Mouse (Mus musculus) thymus, adult 2 months (tissue): Measurements from ENCODE around the gene Rbfox3. TPM values are rescaled to one million over a fixed set of nuclear protein-coding genes. Genes with fewer than 3 reads are reported as not detected.

Experiments
- DNase-seq: peaks from one replicate; pipeline ENCODE4 v3.0.0; 2021
- H3K27ac ChIP-seq: fragments of 200-500 bp; 2 replicates; pipeline ENCODE4 v1.5.1; 2012; ENCODE audit warnings: low read length, control low read depth; ENCODE audit not compliant: control insufficient read depth, insufficient read depth
- H3K27me3 ChIP-seq: fragments of 200-500 bp; 2 replicates; pipeline ENCODE4 v1.6.1; 2012; ENCODE audit warnings: mild to moderate bottlenecking, low read length, moderate library complexity, mixed read lengths; ENCODE audit not compliant: control insufficient read depth, insufficient read depth
- H3K36me3 ChIP-seq: fragments of 200-500 bp; 2 replicates; pipeline ENCODE4 v1.6.1; 2012; ENCODE audit warnings: mild to moderate bottlenecking, low read length, moderate library complexity; ENCODE audit not compliant: control insufficient read depth, insufficient read depth
- H3K4me1 ChIP-seq: fragments of 200-500 bp; replicated peaks from 2 replicates; pipeline ENCODE4 v1.6.1; 2012; ENCODE audit warnings: low read length; ENCODE audit not compliant: control insufficient read depth, insufficient read depth
- H3K4me3 ChIP-seq: fragments of 200-500 bp; 2 replicates; pipeline ENCODE4 v1.5.1; 2012; ENCODE audit warnings: mild to moderate bottlenecking, low read length, control low read depth, moderate library complexity; ENCODE audit not compliant: control insufficient read depth, insufficient read depth
- CTCF ChIP-seq: fragments of 200-500 bp; IDR thresholded peaks from 2 replicates; pipeline ENCODE4 v1.5.1; 2012; ENCODE audit warnings: mild to moderate bottlenecking, control low read depth, low read length, moderate library complexity, borderline replicate concordance; ENCODE audit not compliant: control insufficient read depth, poor library complexity, insufficient read depth; ENCODE audit errors: extremely low read depth
- POLR2A ChIP-seq: fragments of 200-500 bp; IDR thresholded peaks from 2 replicates; pipeline ENCODE4 v1.6.1; 2012; ENCODE audit warnings: mild to moderate bottlenecking, low read length, control low read depth, moderate library complexity; ENCODE audit not compliant: control insufficient read depth, poor library complexity, insufficient read depth; ENCODE audit errors: extremely low read depth
- WGBS: fragments of 180-500 bp; shearing (Covaris S2); methylation state at CpG from one replicate; pipeline ENCODE4 v1.1.7; 2018; 5-methylcytosine and 5-hydroxymethylcytosine counted together
- polyA plus RNA-seq: library from polyadenylated mRNA; depleted of rRNA; stranded (reverse); fragments of >200 nt; gene quantifications from 2 replicates; pipeline ENCODE4 v1.2.3, GENCODE M21; 2012

Gene Rbfox3
- polyA plus RNA-seq, 1 experiment, result 0.50 TPM

- TF ChIP-seq POLR2A (no peak), CTCF (no peak)
- H3K4me1 ChIP-seq, result no peaks in the 10 kb centered on the region
These were observed 196.5 kb downstream of the Rbfox3 start for GRCm38 (mm10) chr11:118714601-118715524.

GRCm38 (mm10) chr11:118712761-118713160, 198.6 kb downstream of the Rbfox3 start:
- TF ChIP-seq POLR2A (no peak), CTCF (no peak)
- no peak for DNase-seq
- Histone ChIP-seq H3K27me3 (no peaks in the 10 kb centered on the region), H3K4me1 (no peaks in the 10 kb centered on the region), H3K27ac (no peak overlapping the region), H3K36me3 (no peaks in the 10 kb centered on the region), H3K4me3 (no peak overlapping the region)
- 80% methylated on average over 4 of the region's 4 CpGs for WGBS

More at GRCm38 (mm10) chr11:118714601-118715524, 196.5 kb downstream of the Rbfox3 start:
- Histone ChIP-seq H3K27ac (no peak overlapping the region), H3K4me3 (no peak overlapping the region), H3K36me3 (no peaks in the 10 kb centered on the region), H3K27me3 (no peaks in the 10 kb centered on the region)
- no peak for DNase-seq
- WGBS, result 90% methylated on average over 26 of the region's 26 CpGs

- no peaks in the 10 kb centered on the region for H3K27me3 ChIP-seq
- H3K27ac ChIP-seq, result no peak overlapping the region
- no peaks in the 10 kb centered on the region for H3K36me3 ChIP-seq
- TF ChIP-seq CTCF (no peak), POLR2A (no peak)
- WGBS, result 87% methylated on average over 9 of the region's 9 CpGs
- no peak for DNase-seq
- no peak overlapping the region for H3K4me3 ChIP-seq
- no peaks in the 10 kb centered on the region for H3K4me1 ChIP-seq
These were observed 199.3 kb downstream of the Rbfox3 start for GRCm38 (mm10) chr11:118712058-118712457.

- no peaks in the 10 kb centered on the region for H3K27me3 ChIP-seq
- H3K36me3 ChIP-seq, result no peaks in the 10 kb centered on the region
- H3K27ac ChIP-seq, result no peak overlapping the region
- no peaks in the 10 kb centered on the region for H3K4me1 ChIP-seq
- 86% methylated on average over 5 of the region's 5 CpGs for WGBS
- H3K4me3 ChIP-seq, result no peak overlapping the region
- TF ChIP-seq CTCF (no peak), POLR2A (no peak)
- no peak for DNase-seq
These were observed 201.4 kb downstream of the Rbfox3 start for GRCm38 (mm10) chr11:118710035-118710434.

- TF ChIP-seq POLR2A (no peak), CTCF (no peak)
- H3K27ac ChIP-seq, result no peak overlapping the region
- H3K4me3 ChIP-seq, result no peak overlapping the region
- whole genome bisulfite sequencing, result 55% methylated on average over 16 of the region's 16 CpGs
- no peaks in the 10 kb centered on the region for H3K36me3 ChIP-seq
- peaks cover 12% of the 10 kb centered on the region for H3K4me1 ChIP-seq
- DNase-seq, result no peak
- H3K27me3 ChIP-seq, result no peaks in the 10 kb centered on the region
These were observed 215.0 kb downstream of the Rbfox3 start for GRCm38 (mm10) chr11:118696226-118696930.

- no peak overlapping the region for H3K4me3 ChIP-seq
- H3K36me3 ChIP-seq, result no peaks in the 10 kb centered on the region
- H3K27ac ChIP-seq, result no peak overlapping the region
- no peak for DNase-seq
- peaks cover 12% of the 10 kb centered on the region for H3K4me1 ChIP-seq
- WGBS, result 84% methylated on average over 7 of the region's 7 CpGs
- TF ChIP-seq CTCF, result no peak
- TF ChIP-seq POLR2A, result no peak
- no peaks in the 10 kb centered on the region for H3K27me3 ChIP-seq
These were observed 218.1 kb downstream of the Rbfox3 start for GRCm38 (mm10) chr11:118693276-118693675.
